Mouse (Mus musculus) ES-E14 (cell line): ENCODE results near the gene Gm973. TPM values are rescaled to one million over a fixed set of nuclear protein-coding genes. Genes with fewer than 3 reads are reported as not detected.
"Not testable (repeated sequence)": the region's sequence is repeated elsewhere in the genome, so short reads cannot be mapped to it uniquely, and the experiment has no call there.

Experiments
- DNase-seq: peaks from one replicate; pipeline ENCODE4 v3.0.0-alpha.2; 2013; ENCODE audit warnings: low read depth, low spot score
- H3K27ac ChIP-seq: 2 replicates; pipeline ENCODE4 v1.5.1; 2012; ENCODE audit warnings: low read depth, mild to moderate bottlenecking, low read length, moderate library complexity, mixed read lengths; ENCODE audit not compliant: poor library complexity, insufficient read depth, severe bottlenecking
- H3K36me3 ChIP-seq: 2 replicates; pipeline ENCODE4 v1.6.1; 2012; ENCODE audit warnings: mild to moderate bottlenecking, low read length, moderate library complexity, mixed read lengths; ENCODE audit not compliant: control insufficient read depth, poor library complexity, insufficient read depth, severe bottlenecking
- H3K4me1 ChIP-seq, 2 experiments: fragments of 150-350 bp in 1 of 2; sonication (generic) in 1 of 2; 2 replicates each; pipeline ENCODE4 v1.6.1; 2012; ENCODE audit warnings: low read length in 2 of 2, mild to moderate bottlenecking in 1 of 2, mixed read lengths in 1 of 2; ENCODE audit not compliant: control insufficient read depth in 2 of 2, insufficient read depth in 2 of 2, poor library complexity in 1 of 2
- H3K4me3 ChIP-seq, 2 experiments: fragments of 150-350 bp in 1 of 2; sonication (generic) in 1 of 2; 2 replicates each; pipeline ENCODE4 v1.5.1; 2012; ENCODE audit warnings: low read length in 2 of 2, low read depth in 1 of 2, mild to moderate bottlenecking in 1 of 2, mixed read lengths in 1 of 2; ENCODE audit not compliant: insufficient read depth in 1 of 2, poor library complexity in 1 of 2, severe bottlenecking in 1 of 2
- H3K9ac ChIP-seq: 2 replicates; pipeline ENCODE4 v1.6.1; 2012; ENCODE audit warnings: low read depth, mild to moderate bottlenecking, low read length, mixed read lengths; ENCODE audit not compliant: poor library complexity, insufficient read depth, severe bottlenecking
- H3K9me3 ChIP-seq: fragments of 150-350 bp; sonication (generic); 2 replicates; pipeline ENCODE4 v1.6.1; 2012; ENCODE audit warnings: low read depth, mild to moderate bottlenecking, low read length; ENCODE audit not compliant: control insufficient read depth, insufficient read depth
- CHD2 ChIP-seq: IDR thresholded peaks from 2 replicates; pipeline ENCODE4 v1.6.1; 2014; ENCODE audit warnings: mild to moderate bottlenecking, low read depth, low read length, inconsistent platforms
- HCFC1 ChIP-seq: IDR thresholded peaks from 2 replicates; pipeline ENCODE4 v1.6.1; 2012; ENCODE audit warnings: low read length, inconsistent platforms, borderline replicate concordance; ENCODE audit not compliant: insufficient read depth
- MAFK ChIP-seq: IDR thresholded peaks from 2 replicates; pipeline ENCODE4 v1.6.1; 2014; ENCODE audit warnings: mild to moderate bottlenecking, low read depth, low read length, inconsistent platforms; ENCODE audit not compliant: insufficient read depth
- ZC3H11A ChIP-seq: IDR thresholded peaks from 2 replicates; pipeline ENCODE4 v1.6.1; 2012; ENCODE audit warnings: low read depth, mild to moderate bottlenecking, inconsistent platforms, low read length, borderline replicate concordance
- ZNF384 ChIP-seq: IDR thresholded peaks from 2 replicates; pipeline ENCODE4 v1.6.1; 2012; ENCODE audit warnings: low read depth, low read length, inconsistent platforms
- in situ Hi-C, 2 experiments: fragments of 600-800 bp; cut with MboI; formaldehyde crosslinking; loops; one replicate each; pipeline ENCODE4 v1.15.1; 2025; ENCODE audit warnings: low sequenced_read_pairs in 2 of 2, inconsistent platforms in 1 of 2; ENCODE audit not compliant: unreplicated experiment in 2 of 2
- total RNA-seq: library from RNA; depleted of rRNA; stranded (reverse); fragments of 300-350 nt; gene quantifications from 2 replicates; pipeline ENCODE4 v1.2.3, GENCODE M21; 2012

Gm973 gene
- total RNA-seq, 1 experiment, result 5.8 TPM

GRCm38 (mm10) chr1:59619201-59619600 lies 103.1 kb downstream of the Gm973 start:
- H3K9ac ChIP-seq, result no peak overlapping the region
- DNase-seq, result no peak
- in situ Hi-C loops, result loop anchor here in 1 of 2 experiments (25.0 kb wide), 1 partner anchor 357 kb away; the partner anchor contains the start of gene Cdk15

GRCm38 (mm10) chr1:59623325-59624017 lies 107.4 kb downstream of the Gm973 start:
- H3K4me1 ChIP-seq, result no peaks in the 10 kb centered on the region
- H3K36me3 ChIP-seq, result no peaks in the 10 kb centered on the region
- no peaks in the 10 kb centered on the region for H3K9me3 ChIP-seq
- no peak overlapping the region for H3K4me3 ChIP-seq
- no peak overlapping the region for H3K27ac ChIP-seq
- in situ Hi-C loops, result loop anchor here (5.0 to 25.0 kb wide), 2 partner anchors 361 to 381 kb away; partner anchors contain the start of gene Cdk15 (in 1 of the 2)
- no peak for TF ChIP-seq HCFC1
- peak; percentile 96 for TF ChIP-seq ZC3H11A
- TF ChIP-seq ZNF384, result no peak
- H3K9ac ChIP-seq, result no peak overlapping the region
- peak; percentile 81 for DNase-seq

More at GRCm38 (mm10) chr1:59619201-59619600, 103.1 kb downstream of the Gm973 start:
- peaks cover 0 to 4% of the 10 kb centered on the region in 2 experiments; a peak in 1 of 4 replicates for H3K4me1 ChIP-seq
- no peak for TF ChIP-seq MAFK
- no peak for TF ChIP-seq ZC3H11A
- TF ChIP-seq ZNF384, result no peak
- no peak for TF ChIP-seq HCFC1
- TF ChIP-seq CHD2, result no peak
- no peak overlapping the region for H3K4me3 ChIP-seq
- H3K27ac ChIP-seq, result no peak overlapping the region
- H3K9me3 ChIP-seq, result no peaks in the 10 kb centered on the region
- H3K36me3 ChIP-seq, result no peaks in the 10 kb centered on the region

DNA sequence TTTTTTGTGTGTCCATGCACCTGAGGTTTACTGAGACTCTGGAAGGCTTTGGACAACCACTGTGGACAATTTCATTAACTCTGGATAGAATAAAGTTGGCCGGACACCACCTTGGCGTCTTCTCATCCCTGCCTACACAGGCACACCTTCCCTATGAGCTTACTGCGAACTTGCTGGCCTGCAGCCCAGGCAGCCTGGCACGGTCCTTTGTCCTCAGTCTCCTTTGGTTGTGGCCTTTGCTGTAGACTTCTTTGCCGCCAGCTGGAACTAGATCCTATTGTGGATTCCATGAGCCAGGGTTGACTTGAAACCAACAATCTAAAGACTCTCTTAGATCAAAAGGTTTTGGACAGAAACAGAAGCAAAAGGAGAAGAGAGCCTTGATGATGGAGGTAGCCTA lies 109.3 kb downstream of the Gm973 start:
- Histone ChIP-seq H3K9me3 (no peaks in the 10 kb centered on the region), H3K27ac (no peak overlapping the region), H3K9ac (no peak overlapping the region), H3K36me3 (no peaks in the 10 kb centered on the region), H3K4me3 (no peak overlapping the region), H3K4me1 (no peaks in the 10 kb centered on the region)
- in situ Hi-C loops, result no loop called here
- no peak for DNase-seq
- no peak for TF ChIP-seq ZC3H11A
- no peak for TF ChIP-seq MAFK
- TF ChIP-seq ZNF384, result no peak
- TF ChIP-seq HCFC1, result no peak
- TF ChIP-seq CHD2, result no peak

GRCm38 (mm10) chr1:59629194-59629593 lies 113.1 kb downstream of the Gm973 start:
- no peak for TF ChIP-seq CHD2
- TF ChIP-seq MAFK, result no peak
- TF ChIP-seq ZNF384, result no peak
- TF ChIP-seq HCFC1, result no peak
- Histone ChIP-seq H3K4me3 (no peak overlapping the region), H3K36me3 (no peaks in the 10 kb centered on the region), H3K9ac (no peak overlapping the region), H3K27ac (no peak overlapping the region), H3K9me3 (no peaks in the 10 kb centered on the region), H3K4me1 (no peaks in the 10 kb centered on the region)
- in situ Hi-C loops, result no loop called here
- DNase-seq, result no peak

- DNase-seq, H3K9me3 ChIP-seq, H3K4me1 ChIP-seq, H3K36me3 ChIP-seq, H3K27ac ChIP-seq, H3K4me3 ChIP-seq, H3K9ac ChIP-seq, in situ Hi-C loops: not testable (repeated sequence)
These were observed 114.3 kb downstream of the Gm973 start for GRCm38 (mm10) chr1:59630356-59630755.
